Mouse (Mus musculus): Measurements from ENCODE around the gene Defb21.

- no peak for TF ChIP-seq CTCF (IDR thresholded peaks at IDR 0.05; ENCODE audit: control insufficient read depth, insufficient read depth, insufficient replicate concordance, low read depth, low read length)
- TF ChIP-seq POLR2A (IDR thresholded peaks at IDR 0.05; ENCODE audit: control insufficient read depth, low read depth, low read length), result no peak
Observed at GRCm38 (mm10) chr2:152543478-152543877, 29.1 kb upstream of the Defb21 start.

All from testis, adult 2 months (tissue).